Mouse (Mus musculus): ENCODE data around the gene Cbx1. TPM values are rescaled to one million over a fixed set of nuclear protein-coding genes. Genes with fewer than 3 reads are reported as not detected.

Cbx1 gene
- total and polyA plus RNA-seq, 3 experiments, result 132 to 368 (median 152) TPM

DNA sequence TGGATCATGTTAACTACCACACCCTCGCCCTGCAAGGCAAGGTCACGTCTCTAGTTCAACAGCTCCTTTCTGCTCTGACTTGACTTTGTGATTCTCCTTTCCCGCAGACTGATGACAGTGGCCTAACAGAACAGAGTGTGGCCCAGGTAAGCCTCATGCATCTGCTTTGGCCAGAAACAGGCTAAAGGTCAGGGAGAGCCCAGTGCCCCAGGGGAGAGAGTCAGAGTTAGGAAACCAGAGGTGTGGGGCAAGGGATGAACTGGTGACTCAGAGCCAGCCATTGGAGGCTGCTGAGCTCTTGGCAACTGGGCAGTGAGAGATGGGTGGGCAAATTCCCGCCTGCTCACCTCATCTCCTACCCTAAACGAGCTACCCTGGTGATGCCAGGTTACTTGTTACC lies 68.5 kb downstream of the Cbx1 start (continued):
- TF ChIP-seq E2F4 (IDR thresholded peaks at IDR 0.05; ENCODE audit: borderline replicate concordance, low read depth, low read length) (no peak), TBP (IDR thresholded peaks at IDR 0.05; ENCODE audit: low read depth, low read length) (no peak), MEF2A (IDR thresholded peaks at IDR 0.05; ENCODE audit: extremely low read depth, insufficient replicate concordance, low read depth, low read length, poor library complexity, severe bottlenecking) (no peak)

Other genes with a start within 250 kb of the Cbx1 start
- gene Snx11, start 11.6 kb upstream of the Cbx1 start, total RNA-seq (2012; rRNA removed), result 33.9 and 43.1 TPM in 2 replicates
- 10 to 100 TPM in 1 of 2 experiments, not detected in 1; 33.7 TPM for gene Snx11, start 11.6 kb upstream of the Cbx1 start, polyA plus RNA-seq (2012; ENCODE audit: insufficient read depth in 1 of 2, insufficient read length in 2 of 2, low read depth in 1 of 2, low replicate concordance in 2 of 2, missing spikeins in 1 of 2)
- 44.8 and 47.0 TPM in 2 replicates for gene Nfe2l1, start 40.8 kb downstream of the Cbx1 start, total RNA-seq (2012; rRNA removed)
- gene Nfe2l1, start 40.8 kb downstream of the Cbx1 start, polyA plus RNA-seq (2012; ENCODE audit: insufficient read depth in 1 of 2, insufficient read length in 2 of 2, low read depth in 1 of 2, low replicate concordance in 2 of 2, missing spikeins in 1 of 2), result 10 to 100 TPM; 37.5 to 66.5 TPM
- gene Copz2, start 60.7 kb downstream of the Cbx1 start, total RNA-seq (2012; rRNA removed), result 0.95 and 2.1 TPM in 2 replicates
- 1 to 10 TPM in 1 of 2 experiments, not detected in 1; 6.3 TPM for gene Copz2, start 60.7 kb downstream of the Cbx1 start, polyA plus RNA-seq (2012; ENCODE audit: insufficient read depth in 1 of 2, insufficient read length in 2 of 2, low read depth in 1 of 2, low replicate concordance in 2 of 2, missing spikeins in 1 of 2)
- 45.2 and 48.9 TPM in 2 replicates for gene Cdk5rap3, start 127.4 kb downstream of the Cbx1 start, total RNA-seq (2012; rRNA removed)
- gene Cdk5rap3, start 127.4 kb downstream of the Cbx1 start, polyA plus RNA-seq (2012; ENCODE audit: insufficient read depth in 1 of 2, insufficient read length in 2 of 2, low read depth in 1 of 2, low replicate concordance in 2 of 2, missing spikeins in 1 of 2), result 10 to 100 TPM in 1 of 2 experiments, not detected in 1; 55.4 TPM
- gene Prr15l, start 139.0 kb downstream of the Cbx1 start, total RNA-seq (2012; rRNA removed), result 0.08 TPM in 1 of 2 replicates, not detected in the other
- gene Prr15l, start 139.0 kb downstream of the Cbx1 start, polyA plus RNA-seq (2012; ENCODE audit: insufficient read depth in 1 of 2, insufficient read length in 2 of 2, low read depth in 1 of 2, low replicate concordance in 2 of 2, missing spikeins in 1 of 2), result under 1 TPM in 1 of 2 experiments, not detected in 1; 0.19 TPM
- 41.7 and 55.7 TPM in 2 replicates for gene Pnpo, start 154.9 kb downstream of the Cbx1 start, total RNA-seq (2012; rRNA removed)
- gene Pnpo, start 154.9 kb downstream of the Cbx1 start, polyA plus RNA-seq (2012; ENCODE audit: insufficient read depth in 1 of 2, insufficient read length in 2 of 2, low read depth in 1 of 2, low replicate concordance in 2 of 2, missing spikeins in 1 of 2), result 10 to 100 TPM in 1 of 2 experiments, not detected in 1; 38.8 TPM
- gene Sp2, start 193.8 kb downstream of the Cbx1 start, total RNA-seq (2012; rRNA removed), result 1.4 and 2.2 TPM in 2 replicates
- gene Sp2, start 193.8 kb downstream of the Cbx1 start, polyA plus RNA-seq (2012; ENCODE audit: insufficient read depth in 1 of 2, insufficient read length in 2 of 2, low read depth in 1 of 2, low replicate concordance in 2 of 2, missing spikeins in 1 of 2), result 10 to 100 TPM in 1 of 2 experiments, not detected in 1; 20.3 TPM
- gene Sp6, start 224.3 kb downstream of the Cbx1 start, total RNA-seq (2012; rRNA removed), result 0.03 TPM in 1 of 2 replicates, not detected in the other
- gene Sp6, start 224.3 kb downstream of the Cbx1 start, polyA plus RNA-seq (2012; ENCODE audit: insufficient read depth in 1 of 2, insufficient read length in 2 of 2, low read depth in 1 of 2, low replicate concordance in 2 of 2, missing spikeins in 1 of 2), result under 1 TPM in 1 of 2 experiments, not detected in 1; 0.04 TPM
- gene Scrn2, start 240.8 kb downstream of the Cbx1 start, total RNA-seq (2012; rRNA removed), result 19.8 and 26.7 TPM in 2 replicates
- 10 to 100 TPM in 1 of 2 experiments, not detected in 1; 14.8 TPM for gene Scrn2, start 240.8 kb downstream of the Cbx1 start, polyA plus RNA-seq (2012; ENCODE audit: insufficient read depth in 1 of 2, insufficient read length in 2 of 2, low read depth in 1 of 2, low replicate concordance in 2 of 2, missing spikeins in 1 of 2)

Measured in MEL (cell line).